Mouse (Mus musculus) right cerebral cortex, postnatal 14 days (tissue): ENCODE measurements around the gene Echdc1.
"Not testable (repeated sequence)": the region's sequence is repeated elsewhere in the genome, so short reads cannot be mapped to it uniquely, and the experiment has no call there.

Experiments
- DNase-seq: peaks from one replicate; pipeline ENCODE4 v3.0.0; 2022

Echdc1 gene

DNA sequence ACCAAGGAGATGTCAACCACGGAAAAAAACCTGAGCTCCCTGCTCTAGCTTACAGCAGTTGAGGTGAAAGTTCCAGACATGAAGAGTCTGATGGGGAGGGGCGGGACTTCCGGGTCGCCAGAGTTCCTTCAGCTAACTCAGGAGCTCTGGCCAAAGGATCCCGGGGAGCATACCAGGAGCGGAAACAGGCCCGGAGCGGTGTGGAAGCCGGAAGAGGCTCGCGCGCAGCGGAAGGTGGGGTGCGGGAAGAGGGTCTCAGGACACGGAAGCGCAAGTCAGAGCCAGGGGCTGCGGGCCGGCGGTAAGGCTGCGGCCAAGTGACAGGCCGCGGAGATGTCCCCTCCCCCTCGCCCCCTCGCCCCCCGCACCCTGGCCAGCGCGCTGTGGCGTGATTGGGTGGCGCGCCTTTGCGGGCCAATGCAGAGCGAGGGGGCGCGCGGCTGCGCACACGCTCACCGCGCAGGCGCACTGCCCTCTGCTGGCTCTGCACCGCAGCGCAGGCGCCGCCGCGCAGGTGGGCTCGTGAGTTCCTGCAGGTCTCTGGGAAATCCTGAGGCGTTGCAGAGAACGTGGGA lies at the start of gene Echdc1:
Gene Echdc1, plus strand, starts transcription at position 103 of the 575 bp plus-strand sequence.
- peak; percentile 84 for DNase-seq

DNA sequence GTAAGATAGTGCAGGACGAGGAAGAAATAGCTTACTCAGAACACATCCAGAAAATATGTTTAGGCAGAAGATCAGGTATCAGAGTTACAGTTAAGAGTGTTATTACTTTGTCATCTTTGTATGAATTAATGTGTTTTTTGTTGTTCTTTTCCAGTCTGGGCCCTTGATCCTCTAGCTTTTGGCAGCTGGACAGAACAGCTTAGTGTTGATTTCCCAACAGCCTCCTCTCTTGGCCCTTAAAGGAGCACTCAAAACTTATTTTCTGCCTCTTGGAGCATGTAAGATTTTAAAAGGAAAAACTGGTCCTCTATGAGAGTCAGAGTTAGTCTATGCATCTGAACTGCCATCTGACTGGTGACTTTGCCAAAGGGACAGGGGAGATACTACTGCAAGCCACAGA lies 31.2 kb upstream of the Echdc1 start:
- DNase-seq = no peak

DNA sequence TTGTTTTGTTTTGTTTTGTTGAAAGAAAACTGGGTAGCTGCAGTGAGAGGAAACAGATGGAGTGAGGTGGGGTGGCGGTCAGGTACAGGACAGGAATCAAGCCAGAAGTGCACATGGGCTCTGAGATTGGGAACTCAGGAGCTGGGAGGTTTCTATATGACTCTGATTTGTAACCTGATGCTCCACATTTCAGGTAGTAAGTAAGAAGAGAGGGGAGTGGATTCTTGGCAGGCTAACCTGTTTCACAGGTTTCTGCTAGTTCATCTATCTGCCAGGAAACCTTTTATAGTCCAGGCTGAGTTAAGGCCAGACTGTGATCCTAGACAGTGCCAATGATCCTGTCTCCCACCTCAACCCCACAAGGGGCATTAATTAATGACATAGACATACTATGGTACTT lies 27.2 kb upstream of the Echdc1 start:
- no peak for DNase-seq

DNA sequence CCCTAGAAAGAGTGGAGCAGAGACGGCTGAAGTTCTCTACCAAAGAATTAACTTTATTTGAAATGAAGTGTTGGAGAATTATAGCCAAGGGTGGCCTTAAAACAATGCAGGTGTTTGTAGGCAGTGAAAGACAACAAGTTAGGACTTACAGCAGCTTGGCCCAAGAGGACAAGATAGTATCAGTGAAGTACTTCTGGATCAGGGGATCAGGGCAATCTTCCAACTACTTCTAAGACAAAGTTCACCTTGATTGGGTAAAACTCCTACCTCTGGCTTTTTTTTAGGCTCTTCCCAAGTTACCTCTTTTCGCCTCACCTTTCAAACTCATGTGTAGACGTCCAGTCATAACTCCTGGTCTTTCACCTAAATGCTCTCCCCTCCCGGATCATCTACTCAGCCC lies 10.7 kb upstream of the Echdc1 start:
- no peak for DNase-seq

DNA sequence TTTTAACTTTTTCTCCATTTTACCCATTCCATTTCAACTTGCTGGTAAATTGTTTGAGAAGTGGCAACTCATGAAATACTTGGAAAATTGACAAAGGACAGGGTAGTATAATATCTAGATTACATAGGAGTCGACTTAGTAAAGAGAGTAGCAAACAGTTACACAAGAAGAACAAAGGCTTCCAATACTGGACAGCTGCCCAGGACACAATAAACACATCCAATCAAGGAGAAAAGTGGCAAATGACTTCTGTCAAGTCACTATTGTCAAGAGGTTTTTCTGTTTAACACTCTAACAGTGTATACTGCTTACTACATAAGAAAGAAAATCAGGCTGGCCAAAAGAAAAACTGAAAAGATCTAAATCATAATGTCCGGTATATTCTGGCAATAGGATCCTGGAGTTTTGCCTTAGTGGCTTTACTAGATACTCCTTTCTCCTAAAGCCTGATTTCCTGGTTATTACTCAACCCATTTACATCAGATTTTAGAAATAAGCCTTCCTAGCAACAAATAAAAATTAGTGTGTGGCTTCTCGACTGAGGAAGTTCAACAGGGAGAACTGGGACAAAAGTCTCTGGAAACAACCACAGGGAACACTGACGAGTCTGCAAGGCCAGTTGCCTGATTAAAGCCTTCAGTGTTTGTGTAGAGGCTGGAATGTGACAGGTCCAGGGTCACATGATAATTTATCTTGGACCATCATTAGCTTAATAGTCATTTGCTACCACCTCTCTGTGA lies 1.3 kb upstream of the Echdc1 start:
- no peak for DNase-seq

DNA sequence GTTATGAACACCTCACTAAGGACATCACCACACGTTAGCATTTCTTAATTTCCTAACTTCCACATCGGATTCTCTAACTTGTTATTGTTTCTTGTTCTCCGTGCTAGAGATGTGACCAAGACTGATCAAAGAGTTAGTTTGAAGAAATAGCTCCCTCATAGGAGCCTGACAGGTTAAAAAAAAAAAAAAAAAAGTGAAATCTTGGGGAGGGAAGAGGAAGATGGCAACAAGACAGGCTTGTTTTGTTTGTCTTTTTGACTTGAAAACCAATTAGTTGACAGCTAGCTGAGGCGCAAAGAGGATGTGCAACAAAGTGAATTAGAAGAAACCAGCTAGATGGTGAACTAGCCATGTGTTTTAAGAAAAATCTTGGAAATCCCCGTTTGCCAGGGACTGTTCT lies 939 bp downstream of the Echdc1 start:
- DNase-seq = no peak

DNA sequence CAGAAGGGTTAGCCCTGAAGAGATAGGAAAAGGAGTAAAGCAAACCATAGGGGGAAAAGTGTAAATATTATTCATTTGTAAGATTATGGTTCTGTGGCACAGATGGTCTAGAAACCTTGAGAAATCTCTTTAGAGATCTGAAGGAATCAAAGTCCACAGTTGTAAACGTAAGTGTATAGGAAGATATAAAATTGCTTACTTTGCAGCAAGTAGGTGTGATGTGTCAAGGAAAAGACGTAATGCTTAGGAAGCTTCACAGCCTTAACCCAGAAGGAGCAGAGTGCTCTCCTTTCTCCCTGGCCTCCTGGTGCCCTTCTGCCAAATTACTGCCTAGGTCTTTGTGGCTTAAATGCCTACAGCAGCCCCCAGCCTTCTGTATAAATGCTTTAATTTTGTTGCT lies 11.9 kb downstream of the Echdc1 start:
- DNase-seq = no peak

DNA sequence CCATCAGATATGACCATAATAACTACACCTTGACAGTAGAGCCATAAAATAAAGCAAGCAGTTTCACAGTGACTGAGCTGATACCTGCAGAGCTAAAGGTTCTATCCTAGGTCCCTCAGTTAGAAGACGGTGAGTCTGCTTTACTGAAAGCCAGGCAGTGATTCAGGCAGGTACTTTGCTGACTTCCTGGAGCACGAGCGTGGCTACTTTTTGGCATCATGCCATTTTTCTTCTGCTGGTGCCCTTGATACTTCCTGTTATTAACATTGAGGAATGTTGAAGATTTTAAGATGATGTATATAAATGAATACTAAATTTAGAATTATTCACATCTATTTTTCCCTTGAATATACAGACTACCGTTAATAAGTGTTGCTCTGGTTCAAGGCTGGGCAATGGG lies 20.9 kb downstream of the Echdc1 start:
- no peak for DNase-seq

DNA sequence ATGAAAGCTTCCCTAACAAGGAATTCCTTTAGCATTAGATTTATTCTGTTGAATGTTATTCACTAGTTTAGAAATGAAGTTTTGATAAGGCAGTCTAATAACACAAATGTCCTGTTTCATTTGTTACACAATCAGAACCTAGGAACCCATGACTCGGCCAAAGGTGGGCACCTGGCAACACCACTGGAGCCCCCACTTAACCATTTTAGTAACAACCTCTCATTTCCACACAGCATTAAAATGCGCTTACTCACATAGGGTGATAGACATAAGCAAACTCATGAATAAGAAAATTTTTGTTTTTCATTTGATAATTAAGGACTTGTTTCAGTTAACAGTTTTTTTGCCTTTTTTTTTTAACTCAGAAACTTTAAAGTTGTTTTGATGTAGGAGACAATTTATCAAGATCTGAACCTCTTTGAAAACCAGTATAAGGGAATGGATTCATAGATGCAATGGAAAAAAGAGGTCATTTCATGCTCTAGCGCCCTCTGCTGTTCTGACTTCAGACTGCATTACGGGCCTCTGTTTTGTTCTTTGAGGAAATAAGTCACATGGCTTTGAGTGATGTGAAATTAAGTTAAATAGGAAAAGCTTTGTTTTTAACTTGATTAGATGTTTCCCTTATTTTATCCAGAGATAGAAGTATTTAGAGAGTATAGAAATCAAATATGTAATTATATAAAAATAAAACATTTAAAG lies 25.5 kb downstream of the Echdc1 start:
- DNase-seq = peak; percentile 56

DNA sequence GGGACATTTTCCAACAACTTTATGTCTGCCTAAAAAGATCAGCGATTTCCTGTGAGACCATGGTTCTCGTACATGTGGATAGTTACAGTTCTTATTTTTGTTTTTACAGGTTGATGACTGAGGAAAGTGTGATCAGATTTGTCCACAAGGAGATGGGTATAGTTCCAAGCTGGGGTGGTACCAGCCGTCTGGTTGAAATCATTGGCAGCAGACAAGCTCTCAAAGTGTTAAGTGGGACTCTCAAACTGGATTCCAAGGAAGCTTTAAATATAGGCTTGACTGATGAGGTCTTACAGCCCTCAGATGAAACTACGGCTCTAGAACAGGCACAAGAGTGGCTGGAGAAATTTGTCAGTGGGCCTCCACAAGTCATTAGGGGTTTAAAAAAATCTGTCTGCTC lies 31.3 kb downstream of the Echdc1 start:
- DNase-seq = peak; percentile 19

DNA sequence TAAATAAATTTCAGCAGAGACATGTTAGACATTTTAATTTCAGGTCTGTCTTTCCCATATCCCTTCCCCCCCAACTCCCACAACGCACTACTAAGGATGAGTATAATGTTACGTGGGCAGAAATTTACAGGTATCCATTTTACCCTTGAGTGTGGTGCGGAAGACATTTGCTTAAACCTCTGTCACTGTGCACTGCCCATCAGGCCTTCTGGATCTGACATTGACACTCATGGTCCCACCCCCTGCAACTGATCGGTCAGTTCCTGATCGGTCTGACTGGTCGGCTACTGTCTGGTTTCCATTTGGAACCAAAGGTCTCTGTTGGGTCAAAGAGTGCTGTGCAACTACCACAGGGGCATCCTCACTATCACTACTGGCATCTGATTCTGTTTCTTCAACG lies 33.7 kb downstream of the Echdc1 start:
- DNase-seq = no peak

DNA sequence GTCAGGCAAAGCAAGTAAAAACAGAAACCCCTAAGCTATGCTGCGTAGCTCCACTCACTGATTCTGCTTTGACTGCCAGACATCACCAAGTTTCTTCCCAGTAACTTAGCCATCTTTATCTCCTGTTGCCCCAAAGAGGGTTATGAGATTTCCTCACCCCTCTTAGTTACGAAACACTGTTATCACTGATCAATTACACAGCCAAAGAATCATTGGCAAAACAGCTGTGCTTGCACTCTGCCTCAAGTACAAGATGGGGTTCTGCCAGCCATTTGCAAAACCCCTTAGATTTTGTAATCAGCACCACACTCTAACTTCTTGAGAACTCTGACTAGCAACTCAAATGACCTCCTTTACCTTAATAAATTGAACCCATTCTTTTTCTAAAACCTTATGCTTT lies 38.5 kb downstream of the Echdc1 start:
- no peak for DNase-seq

DNA sequence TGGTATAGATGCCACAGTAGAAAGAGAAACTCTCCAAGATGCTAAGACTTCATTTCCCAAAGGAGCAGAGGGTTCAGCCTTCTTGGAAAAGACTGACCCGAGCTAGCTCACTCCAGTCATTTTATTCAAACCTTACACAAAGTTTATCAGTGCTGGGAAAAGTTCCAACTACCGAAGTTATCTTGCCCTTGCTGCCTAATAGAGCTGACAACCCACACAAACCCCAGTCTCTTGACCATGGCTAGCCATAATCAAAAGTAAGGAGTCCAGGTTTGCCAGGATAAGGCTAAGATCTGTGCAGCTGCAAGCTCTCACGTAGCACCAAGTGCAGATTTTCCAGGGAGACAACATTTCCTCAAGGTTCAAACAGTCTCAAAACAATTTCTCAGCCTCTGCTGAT lies 39.6 kb downstream of the Echdc1 start:
- no peak for DNase-seq

DNA sequence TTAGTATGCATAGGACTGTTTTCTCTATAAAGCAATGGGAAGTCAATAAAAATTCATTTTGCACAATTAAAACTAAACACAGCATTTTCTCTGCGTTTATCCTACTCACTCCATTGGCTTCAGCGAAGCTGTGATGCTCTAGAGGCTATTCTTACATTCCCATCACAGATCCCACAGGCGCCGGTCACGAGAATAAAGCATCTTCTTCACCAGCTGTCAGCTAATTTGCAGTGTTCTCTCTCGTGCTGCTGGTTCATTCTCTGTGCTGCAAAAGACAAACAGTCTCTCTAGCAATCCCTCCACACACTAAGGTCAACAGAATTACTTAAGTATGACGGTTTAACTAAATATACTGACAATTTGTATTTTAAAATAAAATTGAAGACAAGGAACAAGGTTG lies 41.2 kb downstream of the Echdc1 start:
- peak; percentile 33 for DNase-seq

DNA sequence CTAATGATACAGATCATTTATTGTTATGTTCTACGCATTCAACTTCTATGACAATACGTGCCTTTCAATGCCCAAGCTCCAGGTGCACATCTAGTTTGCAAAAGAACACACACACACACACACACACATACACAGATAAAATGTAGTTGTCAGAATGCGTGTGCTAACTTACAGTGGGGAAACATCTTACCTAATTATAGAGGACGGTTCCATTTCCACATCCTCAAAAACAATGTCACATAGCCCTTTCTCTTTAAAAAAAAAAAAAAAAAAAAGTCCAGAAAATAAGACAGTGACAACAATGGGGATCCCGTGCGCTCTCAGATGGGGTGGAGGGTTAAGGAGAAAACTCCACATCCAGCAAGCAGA lies 48.1 kb downstream of the Echdc1 start:
- no peak for DNase-seq

DNA sequence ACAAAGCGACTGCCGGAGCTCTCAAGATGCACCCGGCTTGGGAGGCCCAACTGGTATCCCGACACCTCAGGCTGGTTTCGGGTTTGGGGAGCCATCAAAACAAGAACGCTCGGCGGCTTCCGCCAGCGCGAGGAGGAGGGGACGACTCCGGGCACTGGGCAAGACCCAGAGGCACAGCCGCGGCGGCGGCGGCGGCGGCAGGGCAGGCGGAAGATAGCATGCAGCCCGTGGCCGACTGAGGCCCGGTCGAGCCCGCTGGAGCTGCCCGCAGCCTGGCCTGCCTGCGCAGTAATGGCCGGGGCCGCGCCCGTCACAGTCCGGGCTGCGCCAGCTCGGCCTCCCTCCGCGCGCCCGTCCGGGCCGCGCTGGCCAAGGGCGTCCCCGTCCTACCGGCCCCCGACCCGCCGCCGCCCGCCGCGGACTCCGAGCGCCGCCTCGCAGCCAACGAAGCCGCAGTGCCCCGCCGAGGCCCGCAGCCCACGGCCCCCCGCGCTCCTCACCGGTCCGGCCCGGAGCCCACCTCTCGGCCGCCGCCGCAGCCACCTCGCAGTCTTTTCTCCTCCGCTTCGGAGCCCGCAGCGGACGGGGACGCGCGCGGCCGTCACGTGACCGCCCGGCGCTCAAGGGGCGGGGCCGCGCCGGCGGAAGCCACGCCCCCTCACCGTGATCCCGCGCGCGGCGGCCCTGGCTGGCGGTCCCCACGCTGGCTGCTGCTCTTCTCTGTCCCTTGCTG lies 48.7 kb downstream of the Echdc1 start:
- DNase-seq = peak; percentile 87

DNA sequence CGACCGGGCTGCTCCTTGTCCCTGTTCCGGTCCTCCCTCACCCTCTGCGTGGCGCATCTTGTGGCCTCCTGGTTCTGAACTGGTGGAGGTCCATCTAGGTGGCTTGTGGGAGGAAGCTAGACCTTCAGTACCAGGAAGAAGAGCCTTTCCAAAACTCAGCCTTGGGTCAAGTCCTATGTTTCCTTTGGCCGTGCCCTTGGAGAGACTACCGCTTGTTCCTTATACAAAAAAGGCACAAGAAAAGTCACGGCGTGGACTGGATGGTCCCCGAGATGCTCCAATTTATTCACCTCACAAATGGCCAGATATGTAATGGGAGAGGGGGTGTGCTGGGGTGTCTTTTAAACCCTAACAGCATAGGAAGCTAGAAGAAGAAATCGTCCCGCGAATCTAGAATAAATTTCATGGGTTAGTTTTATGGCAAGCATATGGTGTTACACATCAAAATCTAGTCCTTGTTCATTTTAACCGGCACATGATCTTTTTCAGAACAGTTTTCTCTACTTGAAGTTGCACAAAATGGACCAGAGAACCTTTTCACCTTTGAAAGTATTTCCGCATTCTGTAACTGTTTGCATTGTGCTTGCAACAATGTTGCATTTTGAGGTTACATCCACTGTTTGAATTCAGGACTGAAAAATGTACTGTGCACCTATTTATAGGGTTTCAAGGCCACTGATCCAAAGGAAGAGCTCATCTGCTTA lies 49.4 kb downstream of the Echdc1 start, which contains the start of gene Rnf146:
Gene Rnf146, minus strand, starts transcription at position 246 of the 704 bp plus-strand sequence.
- DNase-seq = no peak

DNA sequence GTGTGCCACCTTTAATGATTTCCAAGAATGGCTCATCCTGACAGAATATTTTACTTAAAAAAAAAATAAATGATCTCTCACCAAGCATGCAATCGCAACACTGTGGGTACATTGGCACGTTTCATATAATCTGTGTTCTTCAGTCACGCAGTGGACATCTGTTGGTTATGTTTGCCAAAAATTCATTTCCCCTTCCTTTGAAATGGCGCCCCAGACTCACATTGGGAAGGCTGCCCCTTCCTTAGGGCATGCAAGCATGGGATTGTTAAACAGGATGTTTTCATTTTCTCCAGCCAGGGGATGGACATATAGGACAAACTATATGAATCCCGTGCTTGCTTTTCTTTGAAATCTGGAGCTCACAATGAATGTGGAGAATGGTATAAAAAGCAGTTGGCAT lies 61.1 kb downstream of the Echdc1 start:
- no peak for DNase-seq

DNA sequence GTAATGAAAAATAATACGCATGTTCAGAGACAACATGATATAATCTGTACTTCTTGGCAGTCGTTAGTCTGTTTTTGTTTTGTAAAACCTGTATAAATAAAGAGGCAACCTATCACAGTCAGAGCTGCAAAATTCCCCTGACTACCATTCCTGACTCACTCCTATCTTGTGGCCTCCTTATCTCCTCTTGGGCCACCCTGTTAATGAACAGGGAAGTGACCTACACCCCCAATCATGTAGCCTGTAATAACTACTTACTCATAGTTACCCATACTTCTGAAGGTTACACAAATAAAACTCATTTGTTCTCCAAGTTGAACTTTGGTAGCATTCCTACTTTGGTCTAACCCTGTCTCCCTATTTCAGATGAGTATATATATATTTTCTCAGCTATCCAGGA lies 68.6 kb downstream of the Echdc1 start:
- DNase-seq = no peak

DNA sequence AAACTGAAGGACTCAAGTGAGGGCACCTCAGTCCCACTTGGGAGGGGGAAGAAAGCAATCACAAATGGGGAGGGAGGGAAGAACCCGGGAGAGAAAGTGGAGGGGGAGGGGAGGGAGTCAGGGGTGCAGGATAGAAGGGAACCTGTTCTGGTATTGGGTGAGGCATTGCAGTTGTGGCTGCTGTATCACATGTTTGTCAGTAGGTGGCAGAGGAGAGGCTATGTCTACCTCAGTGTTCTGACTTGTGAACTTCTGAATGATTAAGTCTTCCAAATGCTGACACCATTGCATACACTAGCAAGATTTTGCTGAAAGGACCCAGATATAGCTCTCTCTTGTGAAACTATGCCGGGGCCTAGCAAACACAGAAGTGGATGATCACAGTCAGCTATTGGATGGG lies 81.9 kb downstream of the Echdc1 start:
- not testable (repeated sequence) for DNase-seq
